Mouse (Mus musculus) adrenal gland, postnatal 36 days (tissue): ENCODE results near the gene Slc26a9. TPM values are rescaled to one million over a fixed set of nuclear protein-coding genes. Genes with fewer than 3 reads are reported as not detected.

Experiments used
- DNase-seq, 2 experiments: peaks; one replicate each; pipeline ENCODE4 v3.0.0; 2021; ENCODE audit warnings: mixed read lengths in 1 of 2
- long read RNA-seq, 2 experiments: library from polyadenylated mRNA; stranded (forward); transcript quantifications; one replicate each; pipeline ENCODE4 v2.0.0; 2021; ENCODE audit warnings: borderline sequencing depth in 2 of 2
- total RNA-seq, 2 experiments: library from RNA; stranded (reverse); gene quantifications; 2 replicates each; pipeline ENCODE4 v1.2.3; 2021

Slc26a9 gene
- total RNA-seq = not detected
- long read RNA-seq, experiment 1 = 0 reads
- long read RNA-seq, experiment 2, partial matches to known transcripts = 1 of 1 reads
- long read RNA-seq, experiment 2, other reads (novel, unspliced or antisense) = 0 of 1 reads

DNA sequence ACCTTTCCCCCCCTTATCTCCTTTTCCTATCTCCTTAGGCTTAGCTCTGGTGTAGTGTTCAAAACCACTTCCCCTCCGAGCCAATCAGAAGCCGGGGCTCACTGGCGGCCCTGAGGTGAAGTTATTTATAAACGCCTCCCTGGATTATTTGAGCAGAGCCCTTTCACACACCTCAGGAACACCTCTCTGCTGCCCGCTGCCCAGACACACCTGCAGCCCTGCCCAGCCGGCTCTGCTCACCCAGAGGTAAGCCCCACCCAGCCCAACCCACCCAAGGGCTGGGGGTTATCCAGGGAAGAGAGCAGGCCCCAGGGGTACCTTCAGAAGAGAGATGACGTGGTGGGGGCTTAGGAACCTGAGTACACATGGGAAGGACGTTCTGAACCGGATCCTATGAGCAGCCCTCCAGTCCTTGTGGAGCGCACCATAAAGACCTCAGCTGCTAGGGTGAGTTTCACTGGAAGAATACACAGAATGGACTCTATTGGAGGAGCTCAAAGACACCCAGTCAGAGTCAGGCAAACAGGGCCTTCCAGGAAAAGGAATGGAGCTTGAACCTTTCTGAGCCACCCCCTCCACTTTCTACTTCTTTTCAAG, at the start of gene Slc26a9:
Gene Slc26a9, plus strand, starts transcription at position 155 of the 597 bp plus-strand sequence.
- no peak for DNase-seq

DNA sequence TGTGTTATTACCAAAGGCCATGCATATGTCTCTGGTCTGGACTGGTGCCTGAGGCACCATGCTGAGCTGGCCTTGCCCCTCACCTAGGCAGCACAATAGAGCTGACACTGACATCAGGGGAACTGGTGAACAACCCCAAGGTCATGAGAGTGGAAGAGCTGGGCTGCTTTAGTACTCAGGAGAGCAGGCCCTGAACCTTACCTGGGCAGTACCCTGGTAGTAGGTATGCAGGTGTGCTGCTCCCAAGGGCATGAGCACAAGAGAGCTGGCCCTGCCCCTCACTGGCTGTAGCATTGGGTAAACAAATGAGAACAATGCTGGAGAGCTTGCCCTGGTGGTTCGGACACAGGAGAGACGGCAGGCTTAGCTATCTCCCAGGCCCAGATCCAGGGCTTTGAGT, 48.5 kb upstream of the Slc26a9 start:
- no peak for DNase-seq

DNA sequence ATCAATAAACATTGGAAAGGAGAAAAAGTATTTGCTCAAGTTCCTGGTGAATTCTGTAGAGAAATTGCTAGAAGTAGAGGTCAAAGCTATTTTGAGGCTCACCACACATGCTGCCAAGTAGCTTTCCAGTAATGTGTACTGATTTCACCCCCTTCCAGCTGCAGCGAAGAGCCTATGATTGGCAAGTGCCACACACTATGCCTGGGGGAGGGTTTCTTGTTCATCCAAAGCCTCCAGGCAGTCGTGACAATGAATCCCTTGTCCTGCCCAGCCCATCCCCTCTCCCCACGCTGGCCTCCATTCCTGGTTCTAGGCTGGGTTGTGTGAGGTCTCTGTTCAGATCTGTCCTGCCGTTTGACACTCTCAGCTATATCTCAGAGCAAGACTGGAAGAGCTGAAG, 47.5 kb upstream of the Slc26a9 start:
- DNase-seq = no peak

DNA sequence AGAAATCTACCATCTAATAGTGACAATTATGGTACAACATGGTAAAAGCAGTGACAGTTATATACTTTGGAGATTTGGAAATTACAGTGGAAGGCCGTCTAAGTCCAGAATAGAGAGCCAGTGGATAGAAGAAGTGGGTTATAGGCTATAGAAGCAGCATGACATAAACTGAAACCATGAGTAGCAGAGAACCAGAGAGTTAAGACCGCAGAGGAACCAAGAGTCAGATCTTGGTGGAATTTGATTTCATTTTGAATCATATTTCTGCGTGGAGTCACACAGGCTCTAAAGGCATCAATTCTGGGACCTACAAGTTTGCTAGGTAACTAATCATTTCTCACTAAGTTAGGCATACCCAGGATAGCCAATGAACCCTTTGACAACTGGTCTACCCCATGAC, 45.1 kb upstream of the Slc26a9 start:
- no peak for DNase-seq

DNA sequence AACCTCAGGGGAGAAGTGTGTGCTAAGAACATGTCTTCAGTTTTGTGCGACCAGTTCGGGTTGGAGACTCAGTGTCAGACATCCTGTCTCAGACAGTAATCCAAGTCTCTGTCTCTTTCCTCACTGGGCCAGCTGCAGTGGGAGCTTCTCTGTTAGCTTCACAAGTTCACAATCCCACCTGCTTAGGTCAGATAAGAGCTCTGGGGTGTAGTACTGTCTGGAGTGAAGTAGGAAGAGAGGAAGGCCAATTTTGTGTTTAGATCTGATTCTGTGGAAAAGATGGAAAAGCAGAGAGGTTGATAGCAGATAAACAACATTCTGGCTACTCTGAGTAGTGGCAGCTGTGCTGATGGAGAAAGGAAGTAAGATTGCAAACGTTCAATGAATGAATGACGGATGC, 44.2 kb upstream of the Slc26a9 start:
- DNase-seq = no peak

DNA sequence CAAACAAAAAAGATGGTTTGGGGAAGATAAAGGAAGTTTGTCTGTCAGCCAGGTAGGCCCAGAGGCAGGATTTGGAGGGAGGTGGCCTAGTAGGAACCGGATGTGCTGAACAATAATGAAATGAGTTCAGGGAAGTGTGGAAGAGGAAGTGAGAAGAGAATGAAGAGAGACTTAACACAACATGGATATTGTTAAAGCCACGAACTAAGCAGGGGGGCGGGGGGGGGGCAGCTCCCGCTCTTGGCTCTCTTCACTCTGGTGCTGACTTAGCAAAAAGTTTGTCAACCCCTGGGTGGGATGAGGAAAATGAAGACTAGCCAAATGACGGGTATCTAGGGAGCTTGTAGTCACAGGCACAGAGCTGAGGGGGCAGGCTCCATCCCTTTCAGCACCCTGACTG, 43.4 kb upstream of the Slc26a9 start:
- no peak for DNase-seq

DNA sequence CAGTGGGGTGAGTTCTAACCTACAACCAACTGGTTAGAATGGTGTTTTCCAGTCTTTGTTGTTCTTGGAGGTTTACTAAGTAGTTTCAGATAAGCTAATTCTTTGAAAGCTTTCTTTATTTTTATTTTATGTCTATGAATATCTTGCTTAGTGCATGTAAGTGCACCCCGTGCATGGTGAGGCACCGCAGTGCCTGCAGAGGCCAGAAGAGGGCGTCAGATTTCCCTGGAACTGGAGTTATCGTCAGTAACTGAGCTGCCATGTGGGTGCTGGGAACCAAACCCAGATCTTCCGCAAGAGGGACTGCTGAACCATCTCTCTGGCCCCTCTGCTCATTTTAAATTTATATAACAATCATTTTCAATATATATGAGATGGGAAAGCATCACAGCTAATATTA, 42.4 kb upstream of the Slc26a9 start:
- no peak for DNase-seq

DNA sequence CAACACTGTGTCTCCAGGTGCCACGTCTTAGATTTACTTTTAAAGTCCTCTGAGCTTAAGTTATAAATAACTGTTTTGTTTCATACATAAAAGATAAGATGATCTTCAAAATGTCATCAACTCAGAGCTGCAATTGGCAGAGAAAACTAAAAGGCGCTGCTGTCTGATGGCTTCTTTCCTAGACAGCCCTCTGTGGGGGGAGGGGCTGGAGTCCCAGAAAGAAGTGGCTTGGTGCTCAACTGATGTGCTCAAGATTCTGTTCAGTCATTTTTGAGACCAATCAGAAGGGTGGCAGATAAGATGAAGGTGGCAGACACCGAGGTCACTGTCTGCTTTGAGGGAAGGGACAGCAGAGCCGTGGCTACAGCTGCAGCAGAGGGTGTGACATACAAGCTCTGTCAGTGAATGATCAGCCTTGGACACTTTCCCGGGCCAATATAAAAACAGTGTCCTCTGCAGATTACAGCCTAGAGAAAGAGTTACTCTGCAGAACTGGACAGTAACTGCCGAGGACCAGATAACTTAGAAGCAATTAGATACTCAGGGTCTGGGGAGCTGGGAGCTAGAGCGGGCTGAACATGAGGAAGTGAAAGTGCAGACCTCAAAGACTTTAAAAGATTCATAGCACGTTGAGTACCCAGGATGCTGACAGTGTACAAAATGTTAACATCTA, 41.6 kb upstream of the Slc26a9 start:
- peak in 1 of 2 experiments; percentile 17 for DNase-seq

DNA sequence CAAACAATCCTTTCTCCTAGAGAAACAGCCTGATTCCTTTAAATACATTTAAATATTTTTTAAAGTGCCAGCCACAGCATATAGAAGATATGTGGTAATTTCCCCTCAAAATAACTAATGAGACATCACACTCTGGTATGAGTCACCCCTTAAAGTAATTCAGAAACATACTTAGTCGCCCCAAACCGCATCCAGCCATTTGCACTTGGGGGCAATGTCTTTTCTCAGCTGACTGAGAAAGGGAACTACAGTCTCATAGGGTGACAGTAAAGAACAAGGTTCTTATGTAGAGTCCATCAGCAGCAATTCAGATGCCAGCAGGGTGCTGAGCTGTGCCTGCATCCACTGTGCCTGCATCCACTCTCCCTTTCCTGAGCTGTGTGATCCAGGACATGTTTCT, 40.3 kb upstream of the Slc26a9 start:
- no peak for DNase-seq

DNA sequence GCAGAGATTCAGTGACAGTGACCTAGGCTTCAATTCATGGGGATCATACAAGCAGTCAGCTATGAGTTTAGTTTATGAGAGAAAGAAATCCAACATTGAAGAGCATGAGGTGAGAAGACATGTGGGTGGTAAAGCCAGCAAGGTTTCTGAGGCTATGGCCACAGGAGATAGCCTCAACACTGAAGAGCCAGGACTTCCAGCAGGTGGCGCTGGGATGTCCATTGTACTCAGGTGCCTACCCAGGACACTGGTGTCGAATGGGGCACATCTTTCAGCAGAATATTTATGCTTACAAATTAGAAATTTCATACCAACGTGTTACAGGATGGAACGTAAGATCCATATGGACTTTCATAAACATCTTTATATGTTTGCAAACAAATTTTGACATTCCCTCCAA, 35.5 kb upstream of the Slc26a9 start:
- peak; percentile 78 to 86 for DNase-seq

DNA sequence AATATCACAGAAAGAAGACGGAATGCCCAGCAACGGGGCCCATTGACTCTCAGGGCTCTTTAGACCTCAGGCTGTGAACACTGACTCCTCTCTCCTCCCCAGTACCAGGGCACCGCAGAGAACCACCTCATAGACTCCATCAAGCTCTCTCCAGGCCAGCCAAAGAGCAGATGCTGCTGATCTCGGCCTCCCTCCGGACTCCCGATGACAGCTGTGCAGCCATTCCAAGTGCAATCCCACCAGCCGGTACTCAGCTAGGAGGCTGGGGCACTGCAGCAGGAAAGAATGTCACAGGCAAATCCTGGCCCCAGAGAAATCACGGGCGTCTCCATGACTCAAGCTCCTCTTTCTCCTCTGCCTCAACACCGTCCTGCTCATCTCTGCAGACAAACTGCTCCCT, 32.3 kb upstream of the Slc26a9 start:
- DNase-seq = no peak

DNA sequence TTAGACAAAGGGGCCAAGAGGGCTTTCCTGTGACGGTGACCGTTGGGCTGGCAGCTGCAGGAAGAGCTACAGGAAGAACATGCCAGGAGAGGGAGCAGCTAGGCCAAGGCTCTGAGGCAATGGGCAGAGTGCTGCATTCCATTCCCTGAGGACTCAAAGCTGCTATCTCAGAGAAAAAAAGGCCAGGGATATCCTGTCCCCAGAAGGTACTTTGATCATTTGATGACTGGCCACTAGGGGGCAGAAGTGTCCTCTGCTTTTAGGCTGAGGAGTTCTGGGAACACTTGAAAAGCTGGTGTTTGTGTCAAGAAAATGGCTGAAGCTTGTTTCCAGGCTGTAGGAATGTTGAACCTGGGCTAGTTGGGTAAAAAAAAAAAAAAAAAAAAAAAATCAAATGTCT, 31.4 kb upstream of the Slc26a9 start:
- peak; percentile 86 to 91 for DNase-seq

DNA sequence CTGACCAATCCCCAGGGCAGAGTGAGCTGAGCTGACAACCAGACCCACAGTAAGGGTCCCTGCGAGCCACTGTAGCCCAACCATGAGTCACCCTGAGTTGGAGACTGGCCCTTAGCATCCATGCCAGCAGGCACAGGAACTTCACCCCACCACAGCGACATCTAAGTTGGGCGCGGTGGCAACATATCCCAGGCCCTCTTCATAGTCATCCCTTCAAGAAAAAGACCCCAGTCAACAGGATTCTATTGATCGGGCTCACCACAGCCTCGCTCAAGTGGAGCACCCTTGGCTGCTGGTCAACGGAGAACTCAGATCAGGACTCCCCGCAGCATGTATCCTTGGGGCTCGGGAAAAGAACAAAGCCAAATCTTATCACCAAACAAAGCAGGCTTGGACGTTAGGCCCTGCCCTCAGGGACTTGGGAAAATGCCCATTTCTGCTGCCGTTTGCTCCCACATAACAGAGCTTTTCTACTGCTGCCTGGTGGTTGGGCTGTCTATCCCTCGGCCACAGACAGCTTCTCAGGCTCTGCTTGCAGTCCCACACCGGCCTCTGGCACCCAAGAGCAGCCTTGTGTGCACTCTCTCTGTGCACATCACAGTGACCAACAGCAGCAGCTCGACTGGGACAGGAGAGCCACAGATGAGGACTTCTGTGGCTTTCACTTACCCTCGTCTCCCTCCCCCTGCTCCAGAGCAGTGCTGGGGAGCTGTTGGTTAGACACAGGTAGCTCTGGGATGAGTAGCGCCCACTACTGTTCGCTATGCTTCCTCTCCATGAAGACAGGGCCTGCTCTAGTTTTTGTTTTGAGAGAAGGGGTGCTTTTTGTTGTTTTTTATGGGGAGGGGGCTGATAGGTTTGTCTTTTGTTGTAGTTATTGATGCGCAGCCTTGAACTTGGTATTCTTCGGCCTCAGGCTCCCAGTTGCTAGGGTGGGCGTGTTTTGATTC, 29.2 kb upstream of the Slc26a9 start:
- peak; percentile 51 for DNase-seq

DNA sequence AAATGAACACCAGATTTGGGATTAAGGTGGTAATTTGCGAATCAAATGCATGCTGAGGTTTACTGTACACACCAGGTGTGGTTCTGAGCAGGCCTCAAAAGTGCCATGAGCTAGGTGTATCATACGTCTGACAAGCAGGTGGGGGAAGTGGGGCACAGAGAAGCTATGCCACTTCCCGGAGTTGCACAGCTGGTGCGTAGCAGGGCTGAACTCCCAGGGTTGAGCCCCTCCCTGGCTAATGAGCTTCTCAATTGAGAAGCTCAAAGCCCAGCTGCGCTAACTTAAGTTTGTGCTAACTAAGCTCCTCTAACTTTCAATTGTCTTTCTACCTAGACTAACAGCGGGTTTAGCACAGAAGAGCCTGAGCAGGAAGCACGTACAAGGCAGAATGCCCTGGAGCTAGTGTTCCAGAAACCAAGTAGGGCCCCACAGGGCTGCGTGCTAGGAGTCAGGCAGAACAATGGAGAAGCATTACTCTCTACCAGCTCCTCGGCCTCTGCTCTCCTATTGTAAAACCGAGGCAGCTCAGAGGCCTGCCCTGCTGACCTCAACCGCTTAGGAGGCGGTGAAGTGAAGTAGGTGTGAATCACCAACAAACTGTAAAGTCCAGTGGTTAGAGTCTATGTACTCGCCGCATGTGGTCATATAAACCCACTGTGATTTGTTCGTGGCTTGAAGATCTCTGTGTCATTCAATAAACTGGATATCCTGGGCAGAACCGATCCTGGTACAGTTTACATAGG, 24.7 kb upstream of the Slc26a9 start:
- no peak for DNase-seq

DNA sequence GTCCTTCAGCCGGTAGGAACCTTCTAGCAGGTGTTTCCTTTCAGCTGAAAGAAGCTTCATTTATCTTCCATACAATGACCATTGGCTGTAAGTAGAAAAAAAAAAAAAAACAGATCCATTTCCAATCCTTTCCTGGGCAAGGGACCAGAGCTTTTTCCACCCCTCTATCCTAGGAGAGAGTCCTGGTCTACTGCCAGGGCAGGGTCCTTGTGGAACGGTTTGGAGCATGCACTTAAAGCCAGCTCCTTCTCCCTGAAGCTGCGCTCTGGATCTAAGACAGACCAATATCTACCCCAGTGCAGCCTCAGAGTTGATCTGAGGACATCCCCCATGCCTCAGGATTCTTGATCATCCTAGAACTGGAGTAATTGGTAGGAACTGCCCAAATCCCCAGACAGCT, 21.8 kb upstream of the Slc26a9 start:
- no peak for DNase-seq

DNA sequence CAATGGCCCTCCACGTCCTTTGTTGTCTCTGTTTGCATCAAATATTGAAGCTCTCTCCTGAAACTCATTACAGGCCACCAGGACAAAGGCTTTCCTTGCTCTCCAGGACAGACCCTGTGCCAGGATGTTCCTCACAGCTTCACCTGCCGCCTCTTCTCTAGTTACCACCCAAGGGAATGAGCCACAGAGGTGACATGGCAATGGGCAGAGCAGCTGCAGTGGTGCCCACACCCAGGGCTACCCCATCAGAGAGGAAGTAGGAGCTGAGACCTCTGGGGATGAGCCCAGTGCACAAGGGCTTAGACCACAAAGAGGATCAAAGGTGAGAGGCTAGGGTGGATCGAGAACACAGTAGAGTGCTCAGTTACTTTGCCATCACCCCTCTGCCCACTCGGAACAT, 20.3 kb upstream of the Slc26a9 start:
- no peak for DNase-seq

DNA sequence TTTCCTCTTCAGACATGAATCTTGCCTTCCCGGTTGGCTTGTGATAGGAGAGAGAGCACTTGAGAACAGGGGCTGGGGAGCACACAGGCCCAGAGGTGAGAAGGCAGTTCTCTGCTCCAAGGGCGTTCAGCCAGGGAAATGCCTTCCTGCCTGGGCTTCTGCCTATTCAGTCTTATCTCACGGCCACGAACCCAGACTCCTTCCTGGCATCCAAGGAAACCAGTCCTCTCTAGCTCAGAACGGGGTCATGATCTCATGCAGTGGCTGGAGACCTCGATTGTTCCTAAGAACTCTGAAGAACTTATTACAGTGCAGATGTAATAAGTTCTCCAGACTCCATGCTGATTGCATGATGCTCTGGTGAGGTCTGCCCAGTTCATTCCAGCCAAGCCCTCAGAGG, 17.2 kb upstream of the Slc26a9 start:
- DNase-seq = peak; percentile 46 to 60

DNA sequence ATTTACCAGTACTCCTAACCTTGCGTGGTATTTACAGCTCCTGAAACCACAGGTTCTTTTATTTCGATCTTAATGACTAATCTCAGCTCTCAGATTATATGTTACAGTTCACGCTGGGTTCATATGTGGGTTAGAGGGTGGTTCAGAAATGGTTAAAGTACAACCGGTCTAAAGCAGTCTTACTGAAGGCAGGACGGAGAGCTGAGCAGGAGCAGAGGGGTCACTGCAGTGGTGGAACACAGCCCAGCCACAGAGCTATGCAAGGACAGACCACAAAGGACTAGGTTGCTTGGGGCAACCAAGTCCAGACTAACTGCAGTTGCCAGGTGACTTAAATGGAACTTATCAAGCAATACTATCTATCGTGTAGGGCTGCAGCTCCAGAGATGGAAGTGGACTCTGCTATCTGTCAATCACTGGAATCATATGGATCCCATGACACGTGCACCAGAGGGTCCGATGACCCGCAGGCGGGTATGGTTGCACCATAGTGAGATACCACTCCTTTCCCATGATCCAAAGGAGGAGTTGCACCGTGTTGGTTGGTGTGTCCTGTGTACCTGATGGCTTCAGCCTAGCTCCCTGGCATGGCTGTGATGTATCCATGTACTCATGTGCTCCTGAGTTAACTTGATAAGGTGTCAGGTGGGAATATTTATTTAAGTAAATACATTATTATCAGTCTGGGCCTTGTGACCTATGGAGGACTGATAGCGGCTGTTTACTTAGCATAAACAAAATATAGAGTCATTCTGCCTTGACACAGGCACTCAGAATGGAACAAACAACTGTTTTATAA, 13.0 kb upstream of the Slc26a9 start:
- DNase-seq = no peak

DNA sequence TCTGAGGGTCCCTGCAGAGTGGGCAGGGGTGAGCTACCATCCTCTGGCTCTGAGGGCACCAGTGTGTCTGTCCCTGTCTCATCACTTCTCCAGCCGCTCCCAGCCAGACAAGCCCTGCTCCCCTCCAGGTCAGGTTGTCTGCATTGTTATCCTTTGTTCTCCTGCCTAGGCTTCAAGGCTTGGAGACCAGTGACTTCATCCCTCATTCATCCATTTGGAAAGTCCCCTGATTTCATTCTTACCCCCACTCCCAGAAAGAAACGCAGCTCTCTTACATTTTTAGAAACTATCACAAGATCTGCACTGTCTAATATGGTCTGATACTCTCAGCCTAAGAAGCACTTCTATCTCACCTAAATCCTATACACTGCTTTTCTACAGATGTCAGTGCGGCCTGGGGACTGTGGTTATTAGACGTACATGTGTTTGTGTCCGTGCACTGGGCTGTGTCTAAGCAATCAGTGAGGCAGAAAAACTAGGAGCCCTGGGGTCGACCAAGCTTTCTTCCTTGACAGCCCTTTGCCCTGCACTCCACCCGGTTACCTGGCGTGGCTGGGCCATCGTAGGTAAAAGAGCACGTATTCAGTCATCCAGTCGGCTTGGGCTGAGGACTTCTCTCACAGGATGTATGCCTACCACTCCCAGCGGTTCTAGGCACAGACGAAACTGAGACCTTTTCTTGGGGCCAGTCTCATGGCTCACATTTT, 10.2 kb upstream of the Slc26a9 start:
- DNase-seq = no peak

DNA sequence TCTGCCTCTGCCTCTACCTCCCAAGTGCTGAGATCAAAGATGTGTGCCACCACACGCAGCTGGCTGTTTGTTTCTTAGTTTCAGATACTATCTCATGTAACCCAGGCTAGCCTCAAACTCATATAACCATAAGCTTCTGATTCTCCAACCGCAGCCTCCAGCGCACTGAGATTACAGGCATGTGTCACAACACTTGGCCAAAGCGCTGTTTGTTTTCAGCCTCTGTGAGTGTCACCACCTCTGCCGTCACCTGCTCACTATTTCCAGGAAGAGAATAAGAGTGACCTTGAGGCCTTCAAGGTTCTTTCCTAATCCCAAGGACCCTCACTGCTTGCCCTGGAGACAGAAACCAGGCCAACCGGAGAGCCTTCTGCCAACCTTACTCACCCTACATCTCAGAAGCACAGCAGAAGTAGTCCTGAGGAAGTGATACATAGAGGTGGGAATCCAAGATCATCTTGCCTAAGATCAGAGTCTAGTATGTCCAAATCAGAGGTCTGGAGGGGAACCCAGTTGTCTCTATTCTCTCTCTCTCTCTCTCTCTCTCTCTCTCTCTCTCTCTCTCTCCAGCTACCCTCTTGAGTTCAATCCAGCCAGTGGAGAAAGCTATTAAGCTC, 9.1 kb upstream of the Slc26a9 start:
- DNase-seq = peak in 1 of 2 experiments; percentile 25
